Mouse (Mus musculus): ENCODE results near the gene Itgav.

GRCm38 (mm10) chr2:83791330-83792073, 67.3 kb downstream of the Itgav start:
- TF ChIP-seq CTCF (IDR thresholded peaks at IDR 0.05; ENCODE audit: insufficient read depth, low read depth, low read length) (no peak), POLR2A (IDR thresholded peaks at IDR 0.05; ENCODE audit: insufficient read depth, low read depth, low read length) (no peak)

Measured in olfactory bulb, adult 2 months (tissue).